Mouse (Mus musculus): ENCODE results near the gene Bicra.

DNA sequence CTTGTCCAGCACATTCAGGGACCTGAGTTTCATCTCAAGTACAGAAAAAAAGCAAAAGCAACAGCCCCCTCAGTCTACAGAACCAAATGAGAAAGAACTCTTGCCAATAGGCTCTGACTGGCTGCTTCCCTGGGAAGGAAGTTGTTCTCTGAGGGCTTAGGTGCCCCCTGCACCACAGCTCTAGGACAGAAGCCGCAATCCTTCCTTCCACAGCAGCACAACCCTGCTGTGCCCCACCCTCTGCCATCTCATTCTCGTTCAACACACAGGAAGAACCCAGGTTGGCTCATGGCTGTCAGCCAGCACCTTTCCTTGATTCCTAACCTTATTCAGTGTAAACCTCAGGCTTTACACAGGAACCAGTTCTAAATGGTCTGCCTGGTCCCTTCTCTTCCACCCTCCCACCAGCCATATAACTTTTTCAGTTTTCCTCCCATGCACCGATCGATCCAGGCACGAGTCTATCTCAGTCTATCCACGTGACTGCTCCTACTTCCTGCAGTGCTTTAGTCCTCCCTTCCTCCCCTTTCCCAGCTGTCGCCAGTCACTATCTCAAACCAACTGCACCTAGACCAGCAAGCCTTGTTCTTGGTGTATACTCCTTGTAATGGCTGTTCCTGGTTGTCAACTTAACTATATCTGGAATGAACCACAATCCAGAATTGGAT is 36.2 kb downstream of the Bicra start:
- no peak for TF ChIP-seq POLR2A (IDR thresholded peaks at IDR 0.05; ENCODE audit: extremely low read depth, insufficient read depth, low read length)
- no peak for TF ChIP-seq CTCF (IDR thresholded peaks at IDR 0.05; ENCODE audit: extremely low read depth, insufficient read depth, low read length)
